Mouse (Mus musculus): ENCODE results near the gene Clasp1.

- no peak for TF ChIP-seq POLR2A (IDR thresholded peaks at IDR 0.05; ENCODE audit: low read depth, low read length)
- no peak for TF ChIP-seq CTCF (IDR thresholded peaks at IDR 0.05; ENCODE audit: extremely low read depth, insufficient read depth, insufficient read length, insufficient replicate concordance)
Observed at GRCm38 (mm10) chr1:118485572-118485971, 96.7 kb downstream of the Clasp1 start.

Measured in spleen, adult 2 months (tissue).